8 mouse cellular contexts compared by ENCODE assay signal in the genomic region with DNA sequence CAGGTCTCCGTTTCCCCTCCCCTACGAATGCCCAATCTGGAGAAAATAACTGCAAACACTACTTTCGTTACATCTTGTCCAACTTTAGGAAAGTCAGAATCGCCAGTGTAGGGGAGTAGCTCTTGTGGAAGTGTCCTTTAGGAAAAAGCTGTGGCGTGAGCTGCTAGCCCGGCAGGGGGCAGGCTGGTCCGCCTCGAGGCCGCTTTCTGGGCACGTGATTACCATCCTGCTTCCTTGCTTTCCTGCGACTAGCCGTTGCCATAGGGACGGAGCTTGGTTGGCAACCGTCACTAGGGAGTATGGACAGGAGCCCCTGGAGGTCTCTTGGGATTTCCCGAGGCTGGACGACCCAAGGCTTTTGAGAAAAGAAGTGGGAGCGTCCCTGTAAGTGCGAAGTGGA. TPM values are rescaled to one million over a fixed set of nuclear protein-coding genes. Genes with fewer than 3 reads are reported as not detected.
DNase-seq lines count a peak whose midpoint lies in the region; ATAC-seq lines count a peak whose summit lies in the region.

A gene (plus strand): TSS at position 269 of the 400 bp plus-strand sequence.

- peak within 1 kb of the TSS; percentile 20 for H3K4me3 ChIP-seq in hindbrain, embryonic 12.5 days
- peak within 1 kb of the TSS; percentile 16; the same call in 1 of the 2 replicates for H3K4me3 ChIP-seq in lung, embryonic 15.5 days

- H3K4me1 ChIP-seq in hindbrain, embryonic 12.5 days: peaks cover 3% of the 10 kb centered on the region
- peaks cover 9% of the 10 kb centered on the region; the same call in 1 of the 2 replicates for H3K4me1 ChIP-seq in lung, embryonic 15.5 days

- 3% methylated on average over 18 of the region's 18 CpGs for WGBS in hindbrain, embryonic 12.5 days
- WGBS in lung, embryonic 15.5 days: 2% methylated on average over 18 of the region's 18 CpGs

- peak; percentile 90 for ATAC-seq in hindbrain, embryonic 12.5 days (ENCODE audit: low FRiP score)
- ATAC-seq in lung, embryonic 15.5 days (ENCODE audit: borderline replicate concordance, extremely low read depth, low FRiP score, low TSS enrichment): peak; percentile 91; the same call in 1 of the 2 replicates

- H3K4me2 ChIP-seq in hindbrain, embryonic 12.5 days (replicated peaks): peak within 1 kb of the TSS; percentile 52
- peak within 1 kb of the TSS; percentile 53 for H3K4me2 ChIP-seq in lung, embryonic 15.5 days

- H3K9ac ChIP-seq in hindbrain, embryonic 12.5 days: no peak within 1 kb of the TSS
- H3K9ac ChIP-seq in lung, embryonic 15.5 days: no peak within 1 kb of the TSS

- DNase-seq in R1 (ENCODE audit: low read depth, low spot score): peak; percentile 98
- peak; percentile 79 to 83 for DNase-seq in cerebellum, postnatal 36 days
- DNase-seq in frontal cortex, postnatal 25 days (ENCODE audit: low spot score in 2 of 2): peak; percentile 85
- DNase-seq in layer of hippocampus, postnatal 10 days (ENCODE audit: low spot score in 2 of 2): peak; percentile 96
- DNase-seq in ovary, postnatal 14 days (ENCODE audit: low spot score): peak; percentile 85
- DNase-seq in thymus, postnatal 0 days (ENCODE audit: low spot score): peak; percentile 60

- no peaks in the 10 kb centered on the region for H3K9me3 ChIP-seq in hindbrain, embryonic 12.5 days (replicated peaks)
- no peaks in the 10 kb centered on the region for H3K9me3 ChIP-seq in lung, embryonic 15.5 days

- peaks cover 7% of the 10 kb centered on the region; the same call in 1 of the 2 replicates for H3K36me3 ChIP-seq in hindbrain, embryonic 12.5 days
- peaks cover 5% of the 10 kb centered on the region; the same call in 1 of the 2 replicates for H3K36me3 ChIP-seq in lung, embryonic 15.5 days

- no peak within 1 kb of the TSS for H3K27ac ChIP-seq in hindbrain, embryonic 12.5 days
- H3K27ac ChIP-seq in lung, embryonic 15.5 days: no peak within 1 kb of the TSS

- H3K27me3 ChIP-seq in hindbrain, embryonic 12.5 days: peaks cover 14% of the 10 kb centered on the region; the same call in 1 of the 2 replicates
- no peaks in the 10 kb centered on the region for H3K27me3 ChIP-seq in lung, embryonic 15.5 days

RNA-seq across cellular contexts. Expression of the gene that starts here (rescaled TPM):
- polyA plus RNA-seq in hindbrain, embryonic 12.5 days (2016; fragmentation: Nextera tagmentation; extraction: Ambion mirVana): 3.7 and 6.0 TPM in 2 replicates
- total RNA-seq in layer of hippocampus, postnatal 10 days (2021): 1 to 10 TPM; 5.4 to 7.3 TPM
- 0.84 and 1.00 TPM in 2 replicates for polyA plus RNA-seq in lung, embryonic 15.5 days (2015; fragmentation: Nextera tagmentation; extraction: Ambion mirVana)
- polyA plus RNA-seq in thymus, postnatal 0 days (2015; fragmentation: Nextera tagmentation; extraction: Ambion mirVana): 0.36 and 0.56 TPM in 2 replicates

Comparison
In these comparisons a context has a peak if more than half of its experiments do, and no peak if none do; other contexts are left out.
1. Peak in ATAC-seq, H3K4me3 ChIP-seq and H3K4me2 ChIP-seq in lung, embryonic 15.5 days; RNA of the gene not detected or under 1 TPM.
2. Peak in DNase-seq in thymus, postnatal 0 days; RNA of the gene not detected or under 1 TPM.